Mouse (Mus musculus): ENCODE data around the gene Fgfbp3. TPM values are rescaled to one million over a fixed set of nuclear protein-coding genes. Genes with fewer than 3 reads are reported as not detected.
"Not testable (repeated sequence)": the region's sequence is repeated elsewhere in the genome, so short reads cannot be mapped to it uniquely, and the experiment has no call there.

Fgfbp3 gene
- 5.5 and 6.0 TPM in 2 replicates for polyA plus RNA-seq (2014; fragmentation: Nextera tagmentation; extraction: Ambion mirVana)

GRCm38 (mm10) chr19:36919466-36919865 is at the start of gene Fgfbp3:
Fgfbp3 (minus strand) TSS chr19:36919615.
- no peak for DNase-seq

DNA sequence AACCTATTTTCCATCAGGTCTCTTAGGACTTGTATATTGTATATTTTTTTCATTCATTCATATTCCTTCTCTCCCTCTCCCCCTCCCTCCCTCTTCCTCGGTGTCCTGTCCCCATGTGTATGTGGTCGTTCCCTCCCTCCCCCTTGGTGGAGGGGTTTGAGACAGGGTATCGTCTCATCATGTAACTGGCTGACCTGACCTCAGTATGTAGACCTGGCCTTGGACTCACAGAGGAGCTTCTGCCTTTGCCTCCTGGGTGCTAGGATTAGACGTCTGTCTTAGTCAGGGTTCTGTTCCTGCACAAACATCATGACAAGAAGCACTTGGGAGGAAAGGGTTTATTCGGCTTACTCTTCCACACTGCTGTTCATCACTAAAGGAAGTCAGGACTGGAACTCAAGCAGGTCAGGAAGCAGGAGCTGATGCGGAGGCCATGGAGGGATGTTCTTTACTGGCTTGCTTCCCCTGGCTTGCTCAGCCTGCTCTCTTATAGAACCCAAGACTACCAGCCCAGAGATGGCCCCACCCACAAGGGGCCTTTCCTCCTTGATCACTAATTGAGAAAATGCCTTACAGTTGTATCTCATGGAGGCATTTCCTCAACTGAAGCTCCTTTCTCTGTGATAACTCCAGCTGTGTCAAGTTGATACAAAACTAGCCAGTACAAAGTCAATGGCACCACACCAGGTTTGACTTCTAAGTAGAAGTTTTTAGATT is 43.3 kb upstream of the Fgfbp3 start:
- H3K27ac ChIP-seq (ENCODE audit: low read depth); H3K4me2 ChIP-seq; H3K4me3 ChIP-seq (ENCODE audit: low read depth, low read length); H3K4me1 ChIP-seq (ENCODE audit: insufficient read depth); H3K9me3 ChIP-seq (ENCODE audit: low read depth, low read length); DNase-seq; H3K27me3 ChIP-seq (ENCODE audit: insufficient read depth, low read length); H3K9ac ChIP-seq; ATAC-seq (ENCODE audit: insufficient read depth): not testable (repeated sequence)
- peaks cover 67% of the 10 kb centered on the region for H3K36me3 ChIP-seq (ENCODE audit: insufficient read depth)
- 87% methylated on average over 6 of the region's 6 CpGs for WGBS

More at GRCm38 (mm10) chr19:36919466-36919865, at the start of gene Fgfbp3:
- TF ChIP-seq CTCF (IDR thresholded peaks at IDR 0.05; ENCODE audit: low read depth): no peak
- 7% methylated on average over 12 of the region's 12 CpGs for WGBS
- Histone ChIP-seq H3K36me3 (ENCODE audit: insufficient read depth) (no peaks in the 10 kb centered on the region), H3K27ac (ENCODE audit: low read depth) (peak within 1 kb of the TSS; percentile 96), H3K4me1 (ENCODE audit: insufficient read depth) (no peaks in the 10 kb centered on the region), H3K4me2 (peak within 1 kb of the TSS; percentile 70), H3K9ac (peak within 1 kb of the TSS; percentile 88), H3K4me3 (ENCODE audit: low read depth, low read length) (peak within 1 kb of the TSS; percentile 80), H3K27me3 (ENCODE audit: insufficient read depth, low read length) (no peaks in the 10 kb centered on the region), H3K9me3 (ENCODE audit: low read depth, low read length) (no peaks in the 10 kb centered on the region)
- no peak for ATAC-seq (ENCODE audit: insufficient read depth)

GRCm38 (mm10) chr19:36961320-36961719 is 41.9 kb upstream of the Fgfbp3 start:
- peaks cover 66% of the 10 kb centered on the region for H3K36me3 ChIP-seq (ENCODE audit: insufficient read depth)
- no peak for ATAC-seq (ENCODE audit: insufficient read depth)
- H3K27me3 ChIP-seq (ENCODE audit: insufficient read depth, low read length): no peaks in the 10 kb centered on the region
- H3K9ac ChIP-seq: no peak overlapping the region
- no peaks in the 10 kb centered on the region for H3K4me1 ChIP-seq (ENCODE audit: insufficient read depth)
- no peak for TF ChIP-seq CTCF (IDR thresholded peaks at IDR 0.05; ENCODE audit: low read depth)
- no peak for DNase-seq
- H3K27ac ChIP-seq (ENCODE audit: low read depth): no peak overlapping the region
- no peak overlapping the region for H3K4me3 ChIP-seq (ENCODE audit: low read depth, low read length)
- no peak overlapping the region for H3K4me2 ChIP-seq
- WGBS: 85% methylated on average over 1 of the region's 1 CpGs
- H3K9me3 ChIP-seq (ENCODE audit: low read depth, low read length): no peaks in the 10 kb centered on the region

GRCm38 (mm10) chr19:36958331-36958730 is 38.9 kb upstream of the Fgfbp3 start:
- TF ChIP-seq CTCF (IDR thresholded peaks at IDR 0.05; ENCODE audit: low read depth): no peak
- Histone ChIP-seq H3K4me2 (no peak overlapping the region), H3K36me3 (ENCODE audit: insufficient read depth) (peaks cover 49% of the 10 kb centered on the region), H3K27me3 (ENCODE audit: insufficient read depth, low read length) (no peaks in the 10 kb centered on the region), H3K9me3 (ENCODE audit: low read depth, low read length) (no peaks in the 10 kb centered on the region), H3K27ac (ENCODE audit: low read depth) (no peak overlapping the region), H3K4me1 (ENCODE audit: insufficient read depth) (no peaks in the 10 kb centered on the region), H3K4me3 (ENCODE audit: low read depth, low read length) (no peak overlapping the region), H3K9ac (no peak overlapping the region)
- no peak for DNase-seq
- 82% methylated on average over 4 of the region's 4 CpGs for WGBS
- no peak for ATAC-seq (ENCODE audit: insufficient read depth)

- TF ChIP-seq CTCF (IDR thresholded peaks at IDR 0.05; ENCODE audit: low read depth): no peak
- ATAC-seq (ENCODE audit: insufficient read depth): no peak
- Histone ChIP-seq H3K27ac (ENCODE audit: low read depth) (no peak overlapping the region), H3K9me3 (ENCODE audit: low read depth, low read length) (no peaks in the 10 kb centered on the region), H3K4me1 (ENCODE audit: insufficient read depth) (no peaks in the 10 kb centered on the region), H3K4me2 (no peak overlapping the region), H3K36me3 (ENCODE audit: insufficient read depth) (peaks cover 28% of the 10 kb centered on the region), H3K4me3 (ENCODE audit: low read depth, low read length) (no peak overlapping the region), H3K27me3 (ENCODE audit: insufficient read depth, low read length) (no peaks in the 10 kb centered on the region), H3K9ac (no peak overlapping the region)
- DNase-seq: peak; percentile 5
- whole genome bisulfite sequencing: 60% methylated on average over 4 of the region's 4 CpGs
These were observed 34.3 kb upstream of the Fgfbp3 start for GRCm38 (mm10) chr19:36953637-36954206.

DNA sequence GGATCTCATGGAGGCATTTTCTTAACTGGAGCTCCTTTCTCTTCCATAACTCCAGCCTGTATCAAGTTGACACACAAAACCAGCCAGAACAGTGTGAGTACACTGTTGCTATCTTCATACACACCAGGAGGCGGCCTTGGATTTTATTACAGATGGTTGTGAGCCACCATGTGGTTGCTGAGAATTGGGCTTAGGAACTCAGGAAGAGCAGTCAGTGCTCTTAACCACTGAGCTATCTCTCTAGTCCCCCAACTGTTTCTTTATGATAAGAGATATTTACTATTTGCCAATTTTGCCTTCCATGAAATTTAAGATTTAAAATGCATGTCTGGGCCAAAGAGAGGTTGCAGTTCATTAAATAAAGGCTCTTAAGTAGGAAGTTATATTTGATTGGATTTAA is 20.6 kb upstream of the Fgfbp3 start:
- no peak overlapping the region for H3K9ac ChIP-seq
- WGBS: 97% methylated on average over 1 of the region's 1 CpGs
- no peak for TF ChIP-seq CTCF (IDR thresholded peaks at IDR 0.05; ENCODE audit: low read depth)

GRCm38 (mm10) chr19:36938008-36938407 is 18.6 kb upstream of the Fgfbp3 start:
- H3K4me3 ChIP-seq (ENCODE audit: low read depth, low read length): no peak overlapping the region
- H3K27ac ChIP-seq (ENCODE audit: low read depth): no peak overlapping the region
- DNase-seq (no peak), ATAC-seq (ENCODE audit: insufficient read depth) (no peak)
- H3K27me3 ChIP-seq (ENCODE audit: insufficient read depth, low read length): no peaks in the 10 kb centered on the region
- H3K9ac ChIP-seq: no peak overlapping the region
- H3K4me1 ChIP-seq (ENCODE audit: insufficient read depth): no peaks in the 10 kb centered on the region
- TF ChIP-seq CTCF (IDR thresholded peaks at IDR 0.05; ENCODE audit: low read depth): no peak
- no peaks in the 10 kb centered on the region for H3K9me3 ChIP-seq (ENCODE audit: low read depth, low read length)
- H3K36me3 ChIP-seq (ENCODE audit: insufficient read depth): no peaks in the 10 kb centered on the region
- H3K4me2 ChIP-seq: no peak overlapping the region

More for the DNA sequence above, 20.6 kb upstream of the Fgfbp3 start:
- DNase-seq (no peak), ATAC-seq (ENCODE audit: insufficient read depth) (no peak)
- Histone ChIP-seq H3K4me3 (ENCODE audit: low read depth, low read length) (no peak overlapping the region), H3K4me1 (ENCODE audit: insufficient read depth) (no peaks in the 10 kb centered on the region), H3K4me2 (no peak overlapping the region), H3K9me3 (ENCODE audit: low read depth, low read length) (no peaks in the 10 kb centered on the region), H3K27me3 (ENCODE audit: insufficient read depth, low read length) (no peaks in the 10 kb centered on the region), H3K36me3 (ENCODE audit: insufficient read depth) (0 out of 2 replicates have a peak, but pooled peaks cover 3% of the 10 kb centered on the region), H3K27ac (ENCODE audit: low read depth) (no peak overlapping the region)

All from lung, embryonic 14.5 days (tissue).